Mouse (Mus musculus) WW6 (cell line): ENCODE measurements around the gene Aars.
"Not testable (repeated sequence)": the region's sequence is repeated elsewhere in the genome, so short reads cannot be mapped to it uniquely, and the experiment has no call there.

ENCODE experiments used
- DNase-seq: peaks from one replicate; pipeline ENCODE4 v3.0.0-alpha.2; 2013; ENCODE audit warnings: low read depth, low spot score

The Aars gene

DNA sequence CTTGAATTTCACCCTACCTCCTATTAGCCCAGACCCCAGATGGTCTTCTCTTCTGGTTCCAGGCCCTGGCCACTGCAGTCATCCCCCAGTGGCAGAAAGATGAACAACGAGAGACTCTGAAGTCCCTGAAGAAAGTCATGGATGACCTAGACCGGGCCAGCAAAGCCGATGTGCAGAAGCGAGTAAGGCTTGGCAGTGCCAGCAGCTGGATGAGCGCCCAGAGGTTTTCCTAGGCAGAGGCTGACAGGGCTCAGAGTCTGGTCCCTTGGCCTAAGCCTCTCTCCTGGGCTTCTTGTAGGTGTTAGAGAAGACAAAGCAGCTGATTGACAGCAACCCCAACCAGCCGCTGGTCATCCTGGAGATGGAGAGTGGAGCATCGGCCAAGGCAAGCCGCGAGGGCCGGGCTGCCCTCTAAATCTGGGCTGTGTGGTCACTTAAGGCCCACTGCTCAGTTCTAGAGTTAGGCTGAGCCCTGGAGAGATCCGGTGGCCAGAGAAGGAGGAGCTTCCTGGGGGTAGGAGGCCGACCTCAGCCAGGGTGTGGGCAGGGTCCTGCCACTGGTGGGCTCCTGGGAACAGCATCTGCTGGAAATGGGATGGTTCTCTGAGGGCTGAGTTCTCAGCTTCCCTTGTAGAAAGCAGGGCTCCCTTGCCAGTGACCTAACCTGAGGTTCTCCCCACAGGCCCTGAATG is 21.0 kb downstream of the Aars start:
- DNase-seq: no peak

DNA sequence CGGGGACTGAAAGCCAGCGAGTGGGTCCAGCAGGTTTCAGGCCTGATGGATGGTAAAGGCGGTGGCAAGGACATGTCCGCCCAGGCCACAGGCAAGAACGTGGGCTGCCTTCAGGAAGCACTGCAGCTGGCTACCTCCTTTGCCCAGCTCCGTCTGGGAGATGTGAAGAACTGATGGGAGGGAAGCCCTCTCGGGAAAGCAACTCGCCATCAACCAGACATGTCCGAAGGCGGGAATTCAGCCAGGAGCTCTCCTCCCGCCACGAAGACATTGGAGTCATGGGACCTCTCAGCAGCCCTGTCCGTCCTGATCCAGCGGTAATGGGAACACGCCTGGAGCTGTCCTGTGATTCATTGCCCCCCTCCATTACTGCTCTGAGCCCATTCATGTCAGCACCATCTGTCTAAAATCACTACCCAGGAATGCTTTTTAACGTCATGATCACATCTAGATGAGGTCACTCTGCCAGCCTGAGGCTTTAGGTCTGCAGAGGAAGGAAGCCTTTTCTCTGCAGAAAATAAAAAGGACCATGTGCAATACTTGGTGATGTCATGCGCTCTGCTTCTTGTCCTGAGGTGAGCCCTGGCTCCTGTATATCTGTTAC is 22.2 kb downstream of the Aars start:
- DNase-seq: no peak

DNA sequence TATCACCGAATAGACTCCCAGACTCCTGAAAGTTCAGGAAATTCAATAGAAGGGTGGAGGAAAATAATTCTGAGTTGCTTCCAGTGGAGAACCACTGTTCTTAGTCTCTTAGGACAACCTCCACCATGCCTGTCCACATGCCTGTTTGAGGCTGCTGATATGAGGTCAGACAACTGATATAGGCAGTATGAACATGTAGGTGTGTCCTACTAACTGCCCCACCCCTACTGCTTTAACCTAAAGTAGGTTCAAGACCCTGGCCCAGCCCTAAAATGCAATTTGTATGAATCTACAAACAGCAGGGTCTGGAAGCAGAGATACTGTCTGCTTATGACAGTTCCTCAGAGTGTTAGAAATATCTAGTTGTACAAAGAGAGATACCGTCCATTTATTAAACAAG is 22.7 kb downstream of the Aars start:
- DNase-seq: no peak

DNA sequence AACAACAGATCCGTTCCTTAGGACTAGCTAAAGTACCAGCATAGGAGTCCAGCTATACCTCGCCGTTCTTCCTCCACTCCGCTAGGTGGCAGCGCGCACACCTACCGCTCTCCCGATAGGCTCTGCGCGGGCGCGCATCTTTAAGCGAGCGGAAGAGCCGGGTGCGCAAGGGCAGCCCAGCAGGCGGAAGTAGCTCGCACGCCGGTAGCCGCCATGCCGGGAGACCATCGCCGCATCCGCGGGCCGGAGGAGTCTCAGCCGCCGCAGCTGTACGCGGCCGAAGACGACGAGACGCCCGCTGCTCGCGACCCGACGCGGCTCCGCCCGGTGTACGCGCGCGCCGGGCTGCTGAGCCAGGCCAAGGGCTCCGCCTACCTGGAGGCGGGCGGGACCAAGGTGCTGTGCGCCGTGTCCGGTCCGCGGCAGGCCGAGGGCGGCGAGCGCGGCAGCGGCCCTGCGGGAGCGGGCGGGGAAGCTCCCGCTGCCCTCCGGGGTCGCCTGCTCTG is 23.3 kb downstream of the Aars start, which contains the start of gene Exosc6:
Exosc6 (plus strand) TSS at position 182 of the 506 bp plus-strand sequence.
- peak; percentile 96 for DNase-seq

DNA sequence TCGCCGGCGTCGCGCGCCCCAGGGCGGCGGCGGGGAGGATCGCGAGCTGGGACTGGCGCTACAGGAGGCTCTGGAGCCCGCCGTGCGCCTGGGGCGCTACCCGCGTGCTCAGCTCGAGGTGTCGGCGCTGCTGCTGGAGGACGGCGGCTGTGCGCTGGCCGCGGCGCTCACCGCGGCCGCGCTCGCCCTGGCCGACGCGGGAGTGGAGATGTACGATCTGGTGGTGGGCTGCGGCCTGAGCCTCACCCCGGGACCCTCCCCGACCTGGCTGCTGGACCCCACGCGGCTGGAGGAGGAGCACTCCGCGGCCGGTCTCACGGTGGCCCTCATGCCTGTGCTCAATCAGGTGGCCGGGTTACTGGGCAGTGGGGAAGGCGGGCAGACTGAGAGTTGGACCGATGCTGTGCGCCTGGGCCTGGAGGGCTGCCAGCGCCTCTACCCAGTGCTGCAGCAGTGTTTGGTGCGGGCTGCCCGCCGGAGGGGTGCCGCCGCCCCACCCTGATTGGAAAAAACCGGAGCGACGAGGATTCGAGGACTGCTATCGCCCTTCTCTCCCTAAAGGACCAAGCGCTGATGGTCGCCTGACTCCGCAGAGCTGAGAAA is 23.8 kb downstream of the Aars start:
- DNase-seq: no peak

DNA sequence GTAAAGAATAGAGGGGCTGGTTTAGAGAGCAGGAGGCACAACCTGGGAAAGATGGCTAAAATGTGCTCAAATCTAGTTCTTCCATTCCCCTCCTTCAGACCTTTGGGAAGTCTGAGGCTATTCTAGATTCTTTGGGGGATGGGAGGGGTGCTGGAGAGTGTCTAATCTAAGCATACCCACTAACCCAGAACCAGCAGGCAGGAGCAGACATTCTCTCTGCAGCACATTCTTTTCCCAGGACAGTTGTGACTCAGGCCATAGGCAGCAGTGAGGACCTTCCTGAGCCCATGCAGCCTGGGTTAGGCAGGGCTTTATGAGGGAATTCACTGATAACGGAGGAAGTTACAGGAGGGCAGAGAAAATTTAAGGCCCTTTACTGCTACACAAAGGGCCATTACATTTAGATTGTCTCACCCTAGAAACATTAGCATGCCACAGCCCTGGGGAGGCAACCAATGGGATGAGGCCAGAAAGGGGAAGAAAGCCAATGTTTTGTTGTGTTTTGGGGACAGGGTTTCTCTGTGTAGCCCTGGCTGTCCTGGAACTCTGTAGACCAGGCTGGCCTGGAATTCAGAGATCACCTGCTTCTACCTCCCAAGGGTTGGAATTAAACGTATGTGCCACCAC is 26.1 kb downstream of the Aars start:
- DNase-seq: no peak

DNA sequence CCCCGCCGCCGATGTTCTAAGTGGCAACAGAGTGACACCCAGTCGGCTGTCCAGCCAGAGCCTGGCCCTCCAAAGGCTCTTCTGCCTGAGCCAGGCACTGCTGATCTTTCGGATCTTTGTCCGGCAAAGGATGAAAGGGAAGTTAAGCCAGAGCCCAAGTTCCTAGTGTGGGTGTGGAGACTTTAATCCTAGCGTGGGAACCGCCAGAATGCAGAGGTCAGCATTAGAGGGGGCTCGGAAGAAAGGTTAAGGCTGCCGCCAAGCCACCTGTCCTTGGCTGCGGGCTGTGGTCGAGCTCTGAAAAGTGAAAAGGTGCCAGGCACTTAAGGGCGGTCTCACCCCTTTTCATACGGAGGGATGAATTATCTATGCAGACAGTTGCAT is 28.7 kb downstream of the Aars start:
- no peak for DNase-seq

DNA sequence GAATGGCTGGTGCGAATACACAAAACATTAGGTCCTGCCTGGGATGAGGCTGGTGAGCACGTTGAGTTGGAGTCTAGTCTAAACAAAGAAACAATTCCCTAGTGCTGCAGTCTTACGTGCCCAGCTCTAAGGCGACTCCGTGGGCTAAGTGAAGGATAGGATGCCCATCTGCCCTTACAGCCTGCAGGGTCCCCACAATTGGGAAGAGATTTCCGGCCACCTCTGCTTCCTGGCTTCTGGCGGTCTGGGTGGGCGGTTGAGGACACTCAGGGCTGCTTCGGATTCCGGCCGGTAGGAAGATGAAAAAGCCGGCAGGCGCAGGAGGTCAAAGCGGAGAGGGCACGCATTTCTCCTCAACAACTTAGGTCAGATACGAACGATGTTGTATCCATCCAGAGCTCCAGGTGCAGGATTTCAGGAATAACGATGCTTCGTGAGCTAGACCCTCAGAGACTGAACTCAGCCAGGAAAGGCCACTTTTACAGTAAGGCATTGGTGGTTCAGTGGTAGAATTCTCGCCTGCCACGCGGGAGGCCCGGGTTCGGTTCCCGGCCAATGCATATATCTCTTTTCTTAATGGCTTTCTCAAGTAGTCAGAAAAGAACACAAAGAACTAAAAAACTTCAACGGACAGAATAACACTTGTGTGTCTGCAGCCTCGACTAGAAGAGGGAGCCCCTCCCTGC is 29.3 kb downstream of the Aars start:
- peak; percentile 83 for DNase-seq

DNA sequence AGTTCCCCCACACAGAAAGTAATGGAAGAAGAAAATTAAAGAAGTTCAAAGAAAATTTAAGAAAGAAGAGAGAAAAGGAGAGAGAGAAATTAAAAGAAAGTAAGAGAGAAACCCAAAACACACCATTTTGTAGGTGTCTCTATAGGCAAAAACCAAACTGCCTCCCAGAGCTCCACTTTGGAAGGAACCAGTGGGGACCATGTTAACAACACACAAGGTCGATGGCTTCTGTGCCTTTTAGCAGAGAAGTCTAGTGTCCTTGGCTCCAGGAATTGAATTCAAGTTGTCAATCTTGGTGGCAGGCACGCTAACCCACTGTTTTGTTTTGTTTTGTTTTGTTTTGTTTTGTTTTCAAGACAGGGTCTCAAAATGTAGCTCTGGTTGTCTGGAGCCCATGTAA is 29.9 kb downstream of the Aars start:
- no peak for DNase-seq

DNA sequence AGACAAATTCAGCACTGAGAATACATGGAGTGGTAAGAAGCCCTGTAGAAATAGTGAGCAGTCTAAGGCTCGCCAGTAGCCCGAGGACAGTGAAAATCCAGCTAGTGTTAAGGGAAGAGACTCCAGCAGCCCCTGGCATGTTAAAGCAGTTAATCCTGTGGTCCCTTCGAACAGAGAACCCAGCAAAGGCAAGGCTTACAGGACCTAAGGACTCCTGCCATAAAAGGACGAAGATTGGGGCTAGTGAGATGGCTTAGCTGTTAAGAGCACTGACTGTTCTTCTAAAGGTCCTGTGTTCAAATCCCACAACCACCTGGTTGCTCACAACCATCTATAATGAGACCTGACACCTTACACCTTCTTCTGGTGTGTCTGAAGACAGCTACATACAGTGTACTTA is 33.4 kb downstream of the Aars start:
- DNase-seq: no peak

DNA sequence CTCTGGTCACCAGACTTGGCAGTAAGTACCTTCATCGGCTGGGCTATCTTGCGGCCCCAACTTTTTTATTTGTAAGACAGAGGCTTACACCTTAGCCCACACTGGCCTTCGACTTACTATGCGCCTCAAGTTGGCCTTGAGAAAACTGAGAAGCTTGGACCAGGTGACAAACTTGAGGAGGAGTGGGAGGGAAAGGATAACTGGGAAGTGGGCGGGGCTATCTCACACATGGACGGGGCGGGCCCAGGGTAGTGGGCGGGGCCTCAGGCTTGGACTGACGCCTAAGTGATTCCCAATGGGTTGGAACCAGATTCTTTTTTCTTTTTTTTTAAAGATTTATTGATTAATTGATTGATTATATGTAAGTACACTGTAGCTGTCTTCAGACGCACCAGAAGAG is 34.5 kb downstream of the Aars start:
- DNase-seq: no peak

DNA sequence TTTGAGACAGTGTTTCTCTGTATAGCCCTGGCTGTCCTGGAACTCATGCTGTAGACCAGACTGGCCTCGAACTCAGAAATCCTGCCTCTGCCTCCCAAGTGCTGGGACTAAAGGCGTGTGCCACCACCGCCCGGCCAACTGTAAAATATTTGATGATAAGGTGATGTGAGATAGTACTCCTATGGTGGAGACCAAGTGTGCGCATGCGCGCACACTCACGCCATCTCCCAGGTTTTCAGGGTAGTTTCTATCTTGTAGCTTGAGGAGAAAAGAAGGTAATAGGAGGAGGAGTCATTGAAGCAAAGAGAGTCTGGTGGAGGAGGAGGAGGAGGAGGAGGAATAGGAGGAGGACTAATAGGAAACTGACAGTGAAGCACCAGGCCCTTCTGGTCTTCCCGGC is 35.7 kb downstream of the Aars start:
- DNase-seq: not testable (repeated sequence)

DNA sequence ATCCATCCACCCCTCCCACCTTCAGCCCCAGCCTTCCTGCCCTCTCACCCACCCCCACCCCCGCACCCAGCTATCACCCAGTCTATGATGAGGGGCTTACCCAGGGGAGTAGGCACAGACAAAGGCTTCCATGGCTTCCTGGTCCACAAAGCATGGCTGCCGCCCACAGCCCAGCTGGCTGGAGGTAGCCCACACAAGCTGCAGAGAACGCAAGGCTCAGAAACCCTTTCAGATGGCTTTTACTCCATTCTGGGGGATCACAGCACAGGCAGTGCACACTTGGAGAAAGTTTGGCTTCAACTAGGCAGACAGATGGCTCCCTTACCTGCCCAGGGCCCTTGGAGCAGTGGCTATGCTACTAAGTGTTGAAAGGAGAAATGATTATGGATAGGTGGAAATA is 43.0 kb downstream of the Aars start:
- no peak for DNase-seq

DNA sequence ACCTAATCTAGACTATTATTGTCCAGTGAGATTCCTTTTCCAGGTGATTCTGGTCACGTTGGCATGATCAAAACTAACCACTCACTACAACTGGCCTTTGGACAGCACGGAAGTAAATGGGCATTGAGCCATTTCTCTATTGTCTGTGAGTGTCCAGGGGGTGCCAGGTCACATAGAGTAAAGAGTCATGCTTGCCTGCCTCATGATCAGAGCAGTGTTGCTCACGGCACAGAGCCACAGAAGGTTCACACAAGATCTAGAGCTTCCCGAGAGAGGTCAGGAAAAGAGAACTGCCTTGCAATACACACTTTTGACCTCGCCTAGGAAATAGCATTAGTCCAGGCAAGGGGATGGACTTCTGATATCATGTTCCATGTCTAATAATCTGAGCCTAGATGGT is 46.5 kb downstream of the Aars start:
- no peak for DNase-seq

DNA sequence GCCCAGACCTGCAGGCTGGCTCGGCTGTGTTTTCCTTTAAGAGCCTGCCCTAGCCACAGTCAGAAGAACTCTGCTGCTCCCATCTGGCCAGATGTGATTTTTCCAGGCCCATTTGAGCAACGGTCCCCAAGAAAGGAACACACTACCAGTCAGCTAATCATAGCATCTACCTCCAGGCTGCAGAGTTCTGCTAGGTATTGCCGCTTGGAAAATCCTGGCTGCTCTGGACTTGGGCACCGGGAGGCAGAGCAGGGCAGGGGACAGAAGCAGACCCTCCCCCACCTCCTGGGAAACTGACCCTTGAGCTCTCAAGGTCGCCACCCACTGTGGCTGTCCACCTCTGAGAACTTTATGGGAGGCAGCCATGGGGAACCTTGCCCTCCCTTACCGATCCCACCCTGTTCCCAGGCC is 46.9 kb downstream of the Aars start:
- no peak for DNase-seq

DNA sequence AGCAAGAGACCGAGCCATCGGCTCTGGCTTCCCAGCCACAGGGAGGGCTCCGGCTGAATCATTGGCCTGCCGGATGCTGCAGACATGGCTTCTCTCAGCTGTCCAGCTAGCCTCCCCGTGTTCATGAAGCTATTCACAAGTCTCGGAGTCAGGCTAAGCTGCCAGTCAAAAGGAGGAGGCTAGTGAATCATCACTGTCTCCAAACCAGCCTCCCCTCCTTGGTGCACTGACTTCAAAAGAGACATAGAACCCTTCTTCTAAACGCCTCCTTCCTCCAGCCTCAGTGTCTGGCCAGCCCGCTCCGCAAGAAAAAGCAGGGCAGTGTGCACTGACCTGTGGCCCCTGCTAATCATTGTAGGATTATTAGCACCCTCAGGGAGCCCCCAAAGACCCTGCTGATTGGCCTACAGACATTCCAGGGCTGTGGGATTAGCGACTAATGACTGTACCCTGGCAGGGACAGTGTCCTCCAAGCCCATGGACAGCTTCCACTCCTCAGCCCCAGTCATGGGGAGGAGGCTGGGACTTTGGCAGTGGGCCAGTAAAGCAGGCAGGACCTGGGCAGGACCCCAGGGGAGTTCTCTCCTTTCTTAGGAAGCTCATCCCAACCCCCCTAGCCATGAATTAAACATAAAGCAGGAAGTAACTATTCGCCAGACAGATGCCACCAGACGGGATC is 48.8 kb downstream of the Aars start:
- no peak for DNase-seq

DNA sequence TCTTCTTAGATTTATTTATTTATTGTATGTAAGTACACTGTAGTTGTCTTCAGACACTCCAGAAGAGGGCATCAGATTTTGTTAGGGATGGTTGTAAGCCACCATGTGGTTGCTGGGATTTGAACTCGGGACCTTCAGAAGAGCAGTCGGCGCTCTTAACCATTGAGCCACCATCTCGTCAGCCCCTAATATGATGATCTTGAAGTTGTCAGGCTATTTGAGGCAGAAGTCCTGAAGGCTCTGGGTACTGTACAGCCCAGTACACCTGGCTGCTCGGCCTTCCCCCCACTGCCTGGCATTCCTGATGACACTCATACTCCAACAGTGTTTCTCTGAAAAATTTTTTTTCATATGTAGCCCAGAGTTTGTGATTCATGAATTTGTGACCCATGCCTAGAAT is 51.0 kb downstream of the Aars start:
- DNase-seq: not testable (repeated sequence)

DNA sequence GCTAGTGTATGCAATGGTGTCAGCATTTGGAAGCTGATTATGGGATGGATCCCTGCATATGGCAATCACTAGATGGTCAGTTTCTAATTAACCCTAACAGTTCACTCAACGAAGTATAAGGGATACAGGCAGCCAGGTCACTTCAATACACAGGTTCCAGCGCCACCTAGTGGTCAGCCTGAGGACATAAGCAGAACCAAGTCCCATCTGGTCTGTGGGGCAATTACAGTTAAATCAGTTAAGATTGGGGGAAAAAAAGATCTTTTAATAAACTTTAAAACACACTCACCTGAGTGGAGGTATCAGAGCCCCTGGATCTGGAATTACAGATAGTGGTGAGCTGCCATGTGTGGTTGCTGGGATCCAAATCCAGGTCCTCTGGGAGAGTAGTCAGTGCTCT is 57.2 kb downstream of the Aars start:
- DNase-seq: peak; percentile 45

DNA sequence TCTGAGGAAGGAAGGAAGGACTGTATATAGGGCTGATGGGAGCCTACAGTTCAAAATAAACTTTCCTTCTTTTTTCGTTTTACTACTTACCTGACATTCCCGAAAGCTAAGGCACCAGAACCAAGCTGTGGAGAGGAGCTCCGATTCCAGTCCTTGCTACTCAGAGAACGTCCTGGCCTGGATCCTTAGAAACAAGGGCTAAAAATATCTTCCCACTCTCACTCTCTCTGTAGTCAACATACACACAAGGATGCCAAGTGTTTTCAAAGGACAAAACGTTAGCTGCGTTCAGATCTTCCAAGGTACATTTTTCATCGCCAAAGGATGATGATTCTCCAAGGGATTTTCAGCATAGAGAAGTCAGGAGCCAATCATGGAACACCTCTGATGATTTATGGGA is 58.8 kb downstream of the Aars start:
- no peak for DNase-seq

DNA sequence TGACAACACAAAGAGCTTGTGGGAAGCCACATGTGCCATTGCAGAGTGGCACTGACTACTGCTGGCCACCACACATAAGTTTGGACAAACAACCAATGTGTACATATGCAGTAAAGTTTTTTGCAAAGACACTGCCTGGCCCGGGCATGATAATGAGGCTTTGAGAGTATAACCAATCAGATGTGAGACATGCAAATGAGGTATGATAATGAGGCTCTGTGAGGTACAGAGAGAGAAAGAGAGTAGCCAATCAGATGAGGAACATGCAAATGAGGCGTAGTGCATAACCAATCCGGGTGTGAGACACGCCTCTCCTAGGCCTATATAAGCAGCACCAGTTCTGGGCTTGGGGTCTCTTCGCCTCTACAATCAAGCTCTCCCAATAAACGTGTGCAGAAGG is 59.4 kb downstream of the Aars start, which contains the start of gene Clec18a:
Clec18a (minus strand) TSS at position 101 of the 400 bp plus-strand sequence.
- DNase-seq: not testable (repeated sequence)
